Mouse (Mus musculus) G1E (cell line): ENCODE data around the gene Trrap.
A peak's percentile ranks its signal among the peaks of the same experiment; 100 is the strongest.

ENCODE experiments used
- CTCF ChIP-seq: IDR thresholded peaks from 2 replicates; pipeline ENCODE4 v1.5.1; 2012; ENCODE audit warnings: low read depth, low read length, inconsistent platforms, mixed read lengths
- GATA1 ChIP-seq: IDR thresholded peaks from 2 replicates; pipeline ENCODE4 v1.6.1; 2012; ENCODE audit warnings: borderline replicate concordance, low read length, inconsistent platforms, mixed read lengths
- GATA2 ChIP-seq: IDR thresholded peaks from 2 replicates; pipeline ENCODE4 v1.6.1; 2012; ENCODE audit warnings: low read depth, low read length, inconsistent platforms, borderline replicate concordance
- POLR2AphosphoS5 ChIP-seq: IDR thresholded peaks from 2 replicates; pipeline ENCODE4 v1.6.1; 2012; ENCODE audit warnings: low read depth, low read length, inconsistent platforms; ENCODE audit not compliant: insufficient replicate concordance
- TAL1 ChIP-seq: conservative IDR thresholded peaks from 2 replicates; pipeline ENCODE4 v1.6.1; 2012; ENCODE audit warnings: low read depth, low read length, inconsistent platforms, mixed read lengths

GRCm38 (mm10) chr5:144871775-144872174 lies 104.2 kb downstream of the Trrap start:
- TF ChIP-seq CTCF: 0 out of 2 replicates have a peak, but pooled peaks have one; percentile 13
- no peak for TF ChIP-seq GATA2
- no peak for TF ChIP-seq POLR2AphosphoS5
- TF ChIP-seq GATA1: no peak
- no peak for TF ChIP-seq TAL1
